Mouse (Mus musculus): ENCODE results near the gene Rnf213.

Rnf213 gene

DNA sequence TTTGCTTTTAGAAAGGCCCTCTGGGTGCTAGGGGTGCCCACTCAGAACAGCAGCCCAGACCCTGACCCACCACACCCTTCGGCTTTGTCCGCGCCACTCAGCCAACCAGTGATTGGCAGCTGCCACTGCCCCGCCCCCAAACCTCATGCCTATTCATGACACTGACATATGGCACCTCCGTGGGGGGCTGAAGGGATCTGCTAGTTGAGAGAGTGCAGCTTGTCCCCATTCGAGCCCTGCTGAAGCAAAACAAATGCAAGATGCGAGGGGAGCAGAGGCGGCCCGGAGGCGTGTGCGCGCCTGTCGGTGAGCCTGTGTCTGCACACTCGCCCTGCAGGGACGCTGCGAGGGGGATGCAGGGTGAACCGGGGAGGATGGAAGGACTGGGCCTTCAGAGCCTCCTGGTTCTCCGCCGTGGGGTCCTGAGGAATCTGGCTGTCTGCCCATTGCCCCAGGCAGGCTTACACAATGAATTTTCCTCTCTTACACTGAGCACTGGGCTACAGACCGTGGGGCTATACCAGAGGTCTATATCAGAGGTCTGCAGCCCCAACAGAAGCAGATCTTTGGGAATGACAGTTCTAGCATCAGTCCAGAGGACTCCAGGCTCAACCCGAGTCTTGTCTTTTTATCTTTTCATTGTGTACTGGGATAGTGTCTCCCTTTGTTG lies 122.2 kb downstream of the Rnf213 start:
- peak in 1 of 2 experiments; percentile 75 for DNase-seq (ENCODE audit: low spot score in 2 of 2)

DNA sequence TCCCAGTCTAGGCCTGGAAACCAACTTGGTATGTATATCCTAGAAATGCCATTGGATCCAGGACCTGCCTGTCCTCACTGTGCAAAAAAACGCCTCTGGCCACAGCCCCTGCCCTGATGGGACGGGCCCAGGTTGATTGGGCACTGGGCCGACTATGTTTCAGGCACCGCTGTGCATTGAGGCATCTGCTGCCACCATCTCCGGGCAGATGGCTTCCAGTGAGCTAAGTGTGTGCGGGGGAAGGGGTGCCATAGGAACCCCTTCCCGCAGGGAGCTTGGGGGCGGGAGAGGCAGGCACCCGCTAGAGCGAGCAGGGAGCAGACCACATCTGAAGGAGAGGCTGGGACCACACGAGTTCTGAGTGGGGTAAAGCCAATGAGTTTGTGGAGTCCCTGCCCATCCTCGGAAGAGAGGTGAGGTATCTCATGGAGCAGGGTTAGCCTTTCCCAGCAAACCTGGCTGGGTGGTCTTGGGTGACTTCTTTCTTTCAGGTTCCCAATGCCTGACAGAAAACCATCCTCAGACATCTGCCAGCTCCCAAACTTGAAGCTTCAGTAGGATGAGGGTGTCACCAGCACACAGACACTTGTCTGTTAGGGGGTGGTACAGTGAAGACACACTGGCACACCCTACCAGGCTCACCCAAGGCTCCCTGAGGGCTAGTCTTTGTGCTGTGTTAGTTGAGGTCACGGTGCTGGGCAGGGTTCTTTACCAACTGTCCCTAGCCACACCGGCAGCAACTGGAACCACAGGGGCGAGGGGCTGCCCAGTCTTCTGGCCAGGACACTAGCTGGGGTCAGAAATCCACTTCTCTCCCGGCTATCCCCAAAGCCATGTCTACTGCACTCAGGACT lies 123.2 kb downstream of the Rnf213 start:
- peak in 1 of 2 experiments; percentile 80 for DNase-seq (ENCODE audit: low spot score in 2 of 2)

DNA sequence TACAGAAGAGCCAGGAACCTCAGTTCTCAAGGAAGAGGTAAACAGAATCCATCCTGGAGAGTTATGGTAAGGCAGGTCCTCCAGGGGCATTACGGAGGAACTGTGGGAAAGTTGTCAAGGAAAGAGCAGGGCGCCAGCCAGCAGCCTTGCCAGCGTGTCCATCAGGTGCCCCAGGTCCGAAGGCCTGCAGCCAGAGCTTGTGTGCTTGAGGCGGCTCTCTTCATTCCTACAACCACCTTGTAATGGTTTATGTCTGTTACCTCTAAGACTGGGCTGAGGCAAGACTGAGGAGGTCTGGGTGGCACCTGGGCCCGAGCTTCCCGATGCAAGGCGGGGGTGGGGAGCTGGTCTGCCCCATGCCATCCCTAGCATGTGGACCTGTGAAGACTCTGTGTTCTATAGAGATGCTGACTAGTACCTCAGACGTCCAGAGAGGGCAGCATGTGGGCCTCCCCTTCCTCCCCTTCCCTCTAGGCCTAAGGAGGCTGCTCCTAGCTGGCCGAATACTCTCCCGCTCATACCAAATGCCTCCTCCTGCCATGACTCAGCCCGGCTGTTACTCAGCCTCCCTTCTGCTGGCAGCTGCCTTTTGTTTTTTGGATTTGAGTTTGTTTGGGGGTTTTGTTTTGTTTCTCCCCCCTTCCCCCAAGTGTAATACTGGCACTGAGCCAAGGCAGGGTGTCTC lies 123.9 kb downstream of the Rnf213 start:
- peak in 1 of 2 experiments; percentile 62 for DNase-seq (ENCODE audit: low spot score in 2 of 2)

DNA sequence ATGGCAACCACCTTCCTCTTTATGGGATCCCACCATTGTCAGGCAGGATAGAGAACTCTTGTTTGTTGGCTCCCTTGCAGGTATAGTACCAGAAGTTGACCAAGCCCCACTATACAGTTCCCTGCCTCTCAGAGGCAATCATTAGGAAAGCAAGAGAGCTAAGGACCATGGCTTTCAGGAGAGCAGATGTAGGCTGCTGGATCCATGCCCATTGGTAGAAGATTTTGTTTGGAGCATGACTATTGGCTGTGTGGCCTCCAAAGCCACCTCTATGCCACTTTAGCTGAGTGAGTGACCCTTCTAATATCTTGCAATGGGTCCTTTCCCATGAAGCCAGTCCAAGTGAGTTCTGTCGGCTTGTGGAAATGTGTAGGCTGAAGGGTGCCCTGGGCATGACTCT lies 126.5 kb downstream of the Rnf213 start:
- DNase-seq (ENCODE audit: low spot score in 2 of 2) = no peak

DNA sequence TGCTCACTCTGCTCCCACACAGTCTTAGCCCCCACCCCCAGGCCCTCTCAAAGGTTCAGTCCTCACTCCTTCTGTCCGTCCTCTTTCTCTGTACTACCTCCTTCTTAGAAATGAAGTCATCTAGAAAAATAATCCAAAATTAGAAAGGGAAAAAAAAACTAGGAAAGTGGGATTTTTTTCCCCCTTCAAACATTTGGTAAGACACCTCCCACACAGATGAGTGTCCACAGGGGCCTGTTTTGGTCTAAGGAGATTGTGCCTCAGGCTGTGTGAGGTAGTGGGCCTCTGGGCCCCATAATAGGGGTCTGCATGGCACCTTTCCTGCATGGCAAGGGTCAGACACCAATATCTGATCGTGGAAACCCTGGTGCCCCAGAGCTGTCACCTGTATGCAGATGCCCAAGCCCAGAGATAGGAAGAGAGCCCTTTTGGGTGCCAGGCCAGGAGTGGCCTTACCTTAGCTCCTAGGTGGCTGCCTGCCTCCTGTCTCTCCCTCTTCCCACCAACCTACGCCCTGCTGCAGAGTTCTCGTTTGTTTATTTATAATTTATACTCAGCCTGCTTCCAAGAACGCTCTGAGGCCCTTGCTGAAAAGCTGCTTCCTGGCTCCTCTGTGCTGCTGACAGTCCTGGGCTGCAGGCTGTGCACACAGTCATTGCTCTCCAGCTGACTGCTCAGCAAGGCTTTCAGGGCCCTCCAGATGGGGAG lies 127.3 kb downstream of the Rnf213 start:
- DNase-seq (ENCODE audit: low spot score in 2 of 2) = peak in 1 of 2 experiments; percentile 67

DNA sequence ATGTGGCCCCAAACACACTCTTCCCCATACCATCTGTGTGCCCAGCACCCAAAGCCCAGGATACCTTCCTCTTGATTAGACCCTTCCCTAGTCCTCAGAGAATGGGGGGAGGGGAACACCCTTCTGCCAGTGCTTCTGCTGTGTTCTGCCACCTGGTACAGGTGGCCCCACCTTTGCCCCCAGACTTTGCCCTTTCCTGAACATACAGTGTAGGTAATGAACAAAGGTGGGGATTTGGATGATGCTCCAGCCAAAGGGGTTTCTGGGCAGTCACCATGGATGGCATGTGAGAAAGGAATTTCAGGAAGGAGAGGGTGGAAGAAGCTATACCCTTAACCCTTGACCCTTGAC lies 127.8 kb downstream of the Rnf213 start:
- DNase-seq (ENCODE audit: low spot score in 2 of 2) = no peak

DNA sequence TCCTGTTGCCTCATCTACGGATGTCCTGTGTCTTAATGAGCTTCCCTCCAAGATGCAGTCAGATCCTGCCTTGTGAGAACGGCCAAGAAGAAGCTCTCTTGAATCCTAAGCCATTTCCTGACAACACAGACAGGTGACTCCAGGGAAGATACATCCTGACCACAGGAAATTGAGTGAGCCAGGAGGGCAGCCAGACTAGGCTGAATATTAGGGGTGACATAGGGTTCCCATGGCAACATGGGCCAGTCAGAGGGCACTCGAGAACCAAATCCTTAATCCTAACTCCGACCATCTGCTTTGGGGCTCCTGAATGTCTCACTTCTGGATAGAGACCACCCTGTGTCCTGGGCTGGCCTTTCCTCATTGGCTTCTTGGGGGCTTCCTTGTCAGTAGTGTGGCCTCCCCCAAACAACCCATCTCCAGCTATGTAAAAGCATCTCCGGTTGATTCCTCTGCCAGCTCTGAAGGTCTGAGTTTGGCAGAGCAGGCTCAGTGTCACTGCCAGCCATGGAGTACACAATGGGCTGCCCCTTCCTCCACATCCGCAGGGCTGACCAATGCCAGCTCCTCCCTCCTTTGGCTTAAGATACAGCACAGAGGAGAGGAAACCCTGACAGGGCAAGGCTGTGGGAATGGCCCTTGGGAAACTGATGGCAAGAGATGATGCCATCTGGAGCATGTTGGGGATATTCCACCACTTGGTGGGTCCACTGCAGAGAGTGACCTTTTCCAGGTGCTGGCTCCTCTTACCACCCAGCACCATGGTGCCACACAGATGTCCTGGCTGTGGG lies 129.2 kb downstream of the Rnf213 start:
- DNase-seq (ENCODE audit: low spot score in 2 of 2) = no peak

DNA sequence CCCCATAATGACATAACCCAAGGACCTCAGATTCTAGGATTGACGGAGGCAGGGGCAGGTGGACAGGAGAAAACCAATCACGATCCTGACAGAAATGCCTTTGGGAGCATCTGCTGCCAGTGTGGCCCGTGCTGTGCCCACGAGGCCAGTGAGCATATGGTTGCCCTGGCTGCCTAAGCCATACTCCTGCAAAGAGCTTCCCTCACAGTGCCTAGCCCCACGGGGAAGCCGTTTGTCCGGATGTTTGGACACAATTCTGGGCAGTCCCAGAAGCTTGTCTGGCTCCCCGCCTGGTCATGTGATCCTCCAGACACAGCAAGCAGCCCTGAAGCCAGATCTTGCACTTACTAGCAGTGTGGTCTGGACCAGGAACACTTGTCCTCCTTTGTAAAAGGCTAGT lies 129.9 kb downstream of the Rnf213 start:
- no peak for DNase-seq (ENCODE audit: low spot score in 2 of 2)

DNA sequence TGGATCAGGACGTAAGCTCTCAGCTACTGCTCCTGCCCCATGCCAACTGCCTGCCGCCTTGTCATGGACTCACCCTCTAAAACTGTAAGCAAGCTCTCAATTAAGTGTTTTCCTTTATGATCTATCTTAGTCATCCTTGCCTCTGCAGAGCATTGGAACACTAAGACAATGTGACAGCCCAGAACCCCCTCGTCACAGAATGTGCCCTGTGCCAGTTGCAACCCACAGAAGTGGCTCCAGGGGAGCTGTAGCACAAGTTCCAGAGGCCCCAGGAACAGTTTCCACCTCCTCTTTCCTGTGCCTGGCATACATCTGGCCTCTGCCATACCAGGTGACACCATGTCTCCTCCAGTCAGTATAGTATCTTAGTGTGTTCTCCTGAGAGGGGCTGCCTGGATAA lies 130.5 kb downstream of the Rnf213 start:
- no peak for DNase-seq (ENCODE audit: low spot score in 2 of 2)

DNA sequence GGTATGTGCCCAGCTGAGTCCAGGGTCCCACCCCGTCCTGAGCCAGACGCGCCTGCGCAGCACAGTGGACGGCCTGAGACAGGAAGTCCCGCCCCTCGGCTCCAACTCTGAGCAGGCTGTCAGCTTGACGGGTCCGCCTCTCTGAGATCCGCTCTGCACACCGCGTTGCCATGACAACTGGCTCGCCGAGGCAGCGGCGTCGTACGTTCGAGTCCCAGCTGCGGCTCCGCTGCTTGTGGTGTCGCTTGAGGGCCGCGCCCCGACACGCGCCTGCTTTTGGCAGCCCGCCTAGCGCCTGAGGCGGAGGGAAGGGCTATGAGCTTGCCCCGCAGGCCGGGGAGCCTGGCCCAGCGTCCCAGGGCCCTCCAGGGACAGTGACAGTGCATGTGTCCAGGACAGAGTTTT lies 131.6 kb downstream of the Rnf213 start:
- peak in 1 of 2 experiments; percentile 77 for DNase-seq (ENCODE audit: low spot score in 2 of 2)

DNA sequence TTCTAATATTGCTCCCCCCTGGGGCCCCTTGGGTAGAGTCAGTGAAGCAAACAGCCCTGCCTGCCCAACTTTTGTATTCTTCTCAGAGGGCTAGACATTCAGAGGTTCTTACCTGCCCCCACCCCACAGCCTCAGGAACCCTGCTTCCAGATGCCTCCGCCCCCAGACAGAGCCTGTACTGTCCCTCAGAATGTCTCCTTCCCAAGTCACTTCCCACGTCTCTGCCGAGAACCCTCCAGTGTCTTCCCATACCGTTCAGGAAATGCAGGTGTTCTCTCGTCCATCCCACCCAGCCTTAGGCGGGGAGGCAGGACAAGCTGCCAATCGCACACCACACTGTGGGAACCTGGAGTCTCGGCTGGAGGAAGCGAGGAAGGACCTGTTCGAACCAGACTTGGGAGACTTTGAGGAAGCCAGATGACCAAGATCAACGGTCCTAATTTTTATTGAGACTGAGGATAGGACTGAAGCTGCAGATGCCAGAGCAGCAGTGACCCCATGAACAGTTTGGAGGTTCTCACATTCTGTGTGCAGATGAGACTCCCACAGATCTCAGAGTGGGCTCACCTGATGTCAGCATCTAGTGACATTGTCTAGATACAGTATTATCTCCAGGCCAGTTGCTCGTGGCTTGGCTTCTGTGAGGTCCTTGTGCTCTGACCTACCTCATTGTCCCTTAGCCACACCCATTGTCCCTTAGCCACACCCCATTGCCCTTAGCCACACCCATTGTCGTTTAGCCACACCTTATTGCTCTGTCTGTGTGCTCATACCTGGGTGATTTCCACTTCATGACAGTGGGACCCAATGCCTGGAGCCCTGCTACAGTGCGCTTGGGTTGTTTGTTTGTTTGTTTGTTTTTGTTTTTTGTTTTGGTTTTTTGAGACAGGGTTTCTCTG lies 133.4 kb downstream of the Rnf213 start:
- no peak for DNase-seq (ENCODE audit: low spot score in 2 of 2)

DNA sequence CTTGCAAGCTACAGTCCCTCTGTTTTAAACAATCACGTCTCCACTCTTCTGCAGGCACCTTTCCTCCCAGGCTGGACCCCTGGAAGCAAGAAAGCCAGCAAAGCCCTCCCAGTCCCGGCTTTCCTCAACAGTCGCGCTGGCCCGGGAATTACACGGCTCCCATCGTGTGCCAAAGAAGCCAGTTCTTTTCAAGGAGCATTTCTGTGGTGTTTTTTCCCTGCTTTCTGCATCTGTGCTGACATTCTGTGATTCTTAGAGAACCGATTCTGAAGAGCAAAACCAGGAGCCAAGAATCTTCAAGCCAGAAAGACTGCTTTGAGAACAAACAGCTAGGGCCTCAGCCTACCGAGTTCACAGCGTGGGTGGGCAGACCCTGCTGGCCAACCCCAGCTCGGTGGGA lies 136.0 kb downstream of the Rnf213 start:
- DNase-seq (ENCODE audit: low spot score in 2 of 2) = no peak

DNA sequence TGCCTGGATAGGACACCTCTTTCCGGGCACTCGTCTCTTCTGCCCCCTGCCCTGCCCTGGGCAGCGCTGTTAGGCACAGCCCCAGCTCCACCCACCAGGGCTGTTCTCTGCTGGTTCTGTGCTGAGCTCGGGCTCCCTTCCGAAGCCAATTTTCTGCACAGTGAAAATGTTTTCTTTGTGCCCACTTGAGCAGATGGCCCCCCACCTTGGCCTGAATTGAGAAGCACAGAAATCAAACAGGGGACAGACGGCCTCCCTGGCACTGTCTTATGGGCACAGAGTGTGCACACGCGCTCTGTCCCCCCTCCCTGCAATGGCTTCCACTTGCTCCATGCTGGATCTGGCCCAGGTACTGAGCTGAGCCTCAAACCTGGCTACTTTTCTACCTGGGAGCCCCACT lies 139.6 kb downstream of the Rnf213 start:
- no peak for DNase-seq (ENCODE audit: low spot score in 2 of 2)

DNA sequence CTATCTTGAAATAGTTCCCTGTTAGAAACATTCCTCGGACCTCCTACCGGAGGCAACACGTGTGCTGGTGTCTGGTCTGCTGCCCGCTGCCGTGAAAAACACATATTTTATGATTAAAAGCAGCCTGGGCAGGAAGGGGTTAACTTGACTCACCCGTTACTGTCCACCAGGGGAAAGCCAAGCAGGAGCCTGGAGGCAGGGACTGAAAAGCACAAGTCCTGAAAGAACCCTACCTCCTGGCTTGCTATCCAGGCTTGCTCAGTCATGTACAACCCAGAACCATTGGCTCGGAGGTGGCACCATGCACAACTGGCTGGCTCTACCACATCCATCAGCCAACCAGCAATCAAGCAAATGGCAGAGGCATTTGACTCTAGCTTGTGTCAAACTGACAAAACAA lies 140.8 kb downstream of the Rnf213 start:
- DNase-seq (ENCODE audit: low spot score in 2 of 2) = no peak

Measured in left cerebral cortex, adult 9 months (tissue).